Mouse (Mus musculus) left cerebral cortex, adult 8-10 months (tissue): Measurements from ENCODE around the gene Ppp1r27. TPM values are rescaled to one million over a fixed set of nuclear protein-coding genes. Genes with fewer than 3 reads are reported as not detected.
A peak's percentile ranks its signal among the peaks of the same experiment; 100 is the strongest.
"Not testable (repeated sequence)": the region's sequence is repeated elsewhere in the genome, so short reads cannot be mapped to it uniquely, and the experiment has no call there.

Source experiments
- DNase-seq, 2 experiments: peaks; one replicate each; pipeline ENCODE4 v3.0.0; 2022; ENCODE audit warnings: low spot score in 2 of 2
- total RNA-seq, 4 experiments: library from RNA; stranded (reverse); gene quantifications; 2 replicates each; pipeline ENCODE4 v1.2.4; 2022

Ppp1r27 gene
- total RNA-seq, 4 experiments from 2014 or later: not detected

GRCm38 (mm10) chr11:120515611-120516010 lies 35.3 kb downstream of the Ppp1r27 start:
- peak; percentile 57 to 85 for DNase-seq

- DNase-seq: not testable (repeated sequence)
Measured at GRCm38 (mm10) chr11:120514262-120514661, 36.7 kb downstream of the Ppp1r27 start.

- DNase-seq: no peak
Measured at GRCm38 (mm10) chr11:120512790-120513453, 38.0 kb downstream of the Ppp1r27 start.

- DNase-seq: no peak
Measured at GRCm38 (mm10) chr11:120510375-120511030, 40.4 kb downstream of the Ppp1r27 start.

- DNase-seq: no peak
Measured at GRCm38 (mm10) chr11:120509940-120510339, 41.0 kb downstream of the Ppp1r27 start.

- DNase-seq: no peak
Measured at GRCm38 (mm10) chr11:120508290-120508870, 42.6 kb downstream of the Ppp1r27 start.

- no peak for DNase-seq
Measured at GRCm38 (mm10) chr11:120507611-120508289, 43.2 kb downstream of the Ppp1r27 start.

- DNase-seq: no peak
Measured at GRCm38 (mm10) chr11:120506899-120507298, 44.0 kb downstream of the Ppp1r27 start.

- DNase-seq: no peak
Measured at GRCm38 (mm10) chr11:120505661-120506060, 45.3 kb downstream of the Ppp1r27 start.

- no peak for DNase-seq
Measured at GRCm38 (mm10) chr11:120501701-120502100, 49.2 kb downstream of the Ppp1r27 start.

- no peak for DNase-seq
Measured at GRCm38 (mm10) chr11:120501018-120501417, 49.9 kb downstream of the Ppp1r27 start.

- DNase-seq: no peak
Measured at GRCm38 (mm10) chr11:120500357-120500756, 50.6 kb downstream of the Ppp1r27 start.

Other genes starting within 250 kb of the Ppp1r27 start
- gene Actg1, start 202.6 kb downstream of the Ppp1r27 start, total RNA-seq: 1,000 to 10,000 TPM; 1,267 to 1,347 (median 1,329) TPM
- gene Fscn2, start 189.6 kb downstream of the Ppp1r27 start, total RNA-seq: 1 to 10 TPM in 1 of 4 experiments, under 1 TPM in 1, not detected in 2; 0.37 to 1.2 TPM
- 10 to 100 TPM; 14.0 to 17.2 (median 14.9) TPM for gene Faap100, start 172.4 kb downstream of the Ppp1r27 start, total RNA-seq
- 10 to 100 TPM; 64.8 to 69.9 (median 68.4) TPM for gene Nploc4, start 113.4 kb downstream of the Ppp1r27 start, total RNA-seq
- 1 to 10 TPM in 2 of 4 experiments, not detected in 2; 2.0 to 2.4 TPM for gene Tspan10, start 108.5 kb downstream of the Ppp1r27 start, total RNA-seq
- gene Pde6g, start 97.6 kb downstream of the Ppp1r27 start, total RNA-seq: under 1 TPM; 0.30 to 0.96 (median 0.41) TPM
- 10 to 100 TPM; 13.6 to 20.6 (median 17.4) TPM for gene Oxld1, start 93.1 kb downstream of the Ppp1r27 start, total RNA-seq
- 10 to 100 TPM; 16.8 to 25.8 (median 22.1) TPM for gene Ccdc137, start 93.0 kb downstream of the Ppp1r27 start, total RNA-seq
- gene Arl16, start 83.5 kb downstream of the Ppp1r27 start, total RNA-seq: 10 to 100 TPM; 52.6 to 63.3 (median 56.8) TPM
- 10 to 100 TPM; 63.2 to 67.7 (median 64.4) TPM for gene Mrpl12, start 66.5 kb downstream of the Ppp1r27 start, total RNA-seq
- gene Slc25a10, start 59.3 kb downstream of the Ppp1r27 start, total RNA-seq: 10 to 100 TPM; 21.2 to 25.8 (median 24.0) TPM
- under 1 TPM in 1 of 4 experiments, not detected in 3; 0.17 TPM for gene Gcgr, start 20.4 kb downstream of the Ppp1r27 start, total RNA-seq
- gene Mcrip1, start 1.4 kb downstream of the Ppp1r27 start, total RNA-seq: 10 to 100 TPM; 71.6 to 75.9 (median 74.1) TPM
- 100 to 1,000 TPM; 110 to 142 (median 130) TPM for gene P4hb, start 22.1 kb upstream of the Ppp1r27 start, total RNA-seq
- 100 to 1,000 TPM; 307 to 323 (median 320) TPM for gene Arhgdia, start 30.5 kb upstream of the Ppp1r27 start, total RNA-seq
- 10 to 100 TPM; 47.7 to 64.6 (median 51.9) TPM for gene Alyref, start 47.2 kb upstream of the Ppp1r27 start, total RNA-seq
- 100 to 1,000 TPM in 2 of 4 experiments, 10 to 100 TPM in 2; 98.1 to 101 (median 99.4) TPM for gene Anapc11, start 47.3 kb upstream of the Ppp1r27 start, total RNA-seq
- 1 to 10 TPM in 2 of 4 experiments, not detected in 2; 1.1 to 1.8 TPM for gene Npb, start 57.3 kb upstream of the Ppp1r27 start, total RNA-seq
- gene Pcyt2, start 66.8 kb upstream of the Ppp1r27 start, total RNA-seq: 100 to 1,000 TPM; 109 to 140 (median 124) TPM
- gene Sirt7, start 74.1 kb upstream of the Ppp1r27 start, total RNA-seq: 10 to 100 TPM; 30.5 to 45.3 (median 34.7) TPM
- 10 to 100 TPM; 66.8 to 77.2 (median 73.1) TPM for gene Mafg, start 82.5 kb upstream of the Ppp1r27 start, total RNA-seq
- 1 to 10 TPM; 1.5 to 2.3 (median 1.8) TPM for gene Pycr1, start 92.6 kb upstream of the Ppp1r27 start, total RNA-seq
- 10 to 100 TPM in 3 of 4 experiments, 1 to 10 TPM in 1; 9.3 to 12.0 (median 10.7) TPM for gene Myadml2, start 97.0 kb upstream of the Ppp1r27 start, total RNA-seq
- 1 to 10 TPM; 2.1 to 7.1 (median 4.0) TPM for gene Notum, start 110.0 kb upstream of the Ppp1r27 start, total RNA-seq
- gene Aspscr1, start 121.8 kb upstream of the Ppp1r27 start, total RNA-seq: 10 to 100 TPM; 57.0 to 64.7 (median 61.2) TPM
- 10 to 100 TPM; 19.2 to 23.3 (median 22.2) TPM for gene Cenpx, start 162.6 kb upstream of the Ppp1r27 start, total RNA-seq
- gene Lrrc45, start 162.8 kb upstream of the Ppp1r27 start, total RNA-seq: 10 to 100 TPM; 39.8 to 56.7 (median 51.2) TPM
- gene Rac3, start 170.3 kb upstream of the Ppp1r27 start, total RNA-seq: 10 to 100 TPM; 39.2 to 40.0 (median 39.6) TPM
- gene Dcxr, start 176.1 kb upstream of the Ppp1r27 start, total RNA-seq: 10 to 100 TPM in 2 of 4 experiments, 1 to 10 TPM in 2; 7.9 to 12.9 (median 9.4) TPM
- 1 to 10 TPM in 3 of 4 experiments, under 1 TPM in 1; 0.99 to 2.7 (median 1.9) TPM for gene Cbr2, start 181.0 kb upstream of the Ppp1r27 start, total RNA-seq
- 10 to 100 TPM; 23.0 to 43.0 (median 30.6) TPM for gene Hmga1b, start 211.7 kb upstream of the Ppp1r27 start, total RNA-seq
- gene Rfng, start 233.1 kb upstream of the Ppp1r27 start, total RNA-seq: 10 to 100 TPM; 49.0 to 56.6 (median 52.3) TPM
- 100 to 1,000 TPM; 142 to 151 (median 146) TPM for gene Gps1, start 233.1 kb upstream of the Ppp1r27 start, total RNA-seq
- gene Dus1l, start 245.3 kb upstream of the Ppp1r27 start, total RNA-seq: 10 to 100 TPM; 41.4 to 47.9 (median 46.1) TPM